Mouse (Mus musculus): ENCODE results near the gene Papss1.
A peak's percentile ranks its signal among the peaks of the same experiment; 100 is the strongest.

Gene Papss1

DNA sequence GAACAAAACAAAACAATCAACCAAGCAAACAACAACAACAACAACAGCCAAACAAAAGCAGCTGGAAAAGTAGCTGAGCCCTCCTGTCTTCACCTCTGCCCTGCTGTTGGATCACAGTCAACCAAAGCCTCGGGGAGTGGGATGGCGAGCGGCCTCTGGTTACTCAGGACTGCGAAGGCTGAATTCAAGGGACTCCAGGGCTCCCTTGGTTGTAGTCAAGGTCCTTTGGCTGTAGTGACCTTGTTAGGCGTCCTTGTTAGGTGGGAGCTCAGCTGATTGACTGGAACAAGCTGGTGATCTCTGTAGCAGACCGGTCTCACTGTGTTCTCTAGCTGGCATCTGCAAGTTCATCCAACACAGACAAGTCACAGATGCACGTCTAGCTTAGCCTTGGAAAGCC, 16.5 kb downstream of the Papss1 start:
- no peak for DNase-seq (ENCODE audit: low read depth, low spot score)

DNA sequence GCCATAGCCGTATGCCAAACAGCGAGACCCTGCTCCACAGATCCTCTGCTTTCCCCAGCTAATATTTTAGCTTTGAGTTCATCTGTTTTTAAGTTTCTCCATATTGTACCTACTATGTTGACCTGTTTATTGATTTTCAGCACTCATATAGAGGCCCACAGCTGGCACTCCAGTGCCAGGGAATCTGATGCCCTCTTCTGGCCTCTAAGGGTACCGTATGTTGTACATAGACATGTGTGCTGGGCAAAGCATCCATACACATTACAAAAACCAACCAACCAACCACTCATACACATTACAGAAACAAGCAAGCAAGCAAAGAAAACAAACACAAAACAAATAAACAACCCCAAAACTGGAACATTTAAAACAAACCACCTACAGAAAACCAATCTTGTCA, 22.2 kb downstream of the Papss1 start:
- DNase-seq (ENCODE audit: low read depth, low spot score): no peak

GRCm38 (mm10) chr3:131587959-131588358, 23.4 kb downstream of the Papss1 start:
- no peak for DNase-seq (ENCODE audit: low read depth, low spot score)

- DNase-seq (ENCODE audit: low read depth, low spot score): peak; percentile 29
These were observed 28.7 kb downstream of the Papss1 start for GRCm38 (mm10) chr3:131593143-131593798.

DNA sequence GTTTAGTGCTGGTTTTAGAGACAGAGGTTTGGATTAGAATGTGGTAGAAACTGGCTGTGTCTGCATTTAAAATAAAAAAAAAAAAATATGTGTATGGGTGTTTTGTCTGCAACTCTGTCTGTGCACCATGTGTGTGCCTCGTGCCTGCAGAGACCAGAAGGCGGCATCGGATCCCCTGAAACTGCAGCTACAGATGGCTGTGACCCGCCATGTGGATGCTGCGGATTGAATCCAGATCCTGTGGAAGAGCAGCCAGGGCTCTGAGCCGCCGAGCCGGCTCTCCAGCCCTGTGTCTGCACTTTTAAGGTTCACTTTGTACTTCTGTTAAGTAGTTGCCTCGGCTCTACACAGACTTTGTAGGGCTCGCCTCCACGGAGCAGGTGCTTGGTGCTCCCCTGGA, 29.8 kb downstream of the Papss1 start:
- DNase-seq (ENCODE audit: low read depth, low spot score): no peak

GRCm38 (mm10) chr3:131595546-131596245, 31.1 kb downstream of the Papss1 start:
- no peak for DNase-seq (ENCODE audit: low read depth, low spot score)

DNA sequence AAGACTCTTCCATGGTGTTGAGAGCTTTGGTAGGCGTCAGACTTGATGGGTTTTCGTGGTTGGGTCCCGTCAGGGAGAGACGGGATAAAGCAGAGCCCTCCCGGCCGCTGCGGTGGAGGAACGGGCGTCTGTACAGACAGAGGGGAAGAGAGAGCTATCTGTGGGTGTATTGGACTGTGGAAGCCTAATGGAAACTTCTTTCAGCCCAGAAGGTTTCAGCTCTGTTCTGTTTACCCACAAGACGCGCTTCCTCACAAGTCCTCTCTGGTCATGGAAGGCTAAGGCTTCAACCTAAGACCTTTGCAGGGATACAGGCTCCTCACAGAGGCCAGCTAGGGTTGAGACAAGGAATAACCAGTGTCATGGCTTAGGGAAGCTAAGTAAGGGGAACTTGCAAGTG, 36.2 kb downstream of the Papss1 start:
- no peak for DNase-seq (ENCODE audit: low read depth, low spot score)

GRCm38 (mm10) chr3:131601366-131601765, 36.8 kb downstream of the Papss1 start:
- DNase-seq (ENCODE audit: low read depth, low spot score): no peak

DNA sequence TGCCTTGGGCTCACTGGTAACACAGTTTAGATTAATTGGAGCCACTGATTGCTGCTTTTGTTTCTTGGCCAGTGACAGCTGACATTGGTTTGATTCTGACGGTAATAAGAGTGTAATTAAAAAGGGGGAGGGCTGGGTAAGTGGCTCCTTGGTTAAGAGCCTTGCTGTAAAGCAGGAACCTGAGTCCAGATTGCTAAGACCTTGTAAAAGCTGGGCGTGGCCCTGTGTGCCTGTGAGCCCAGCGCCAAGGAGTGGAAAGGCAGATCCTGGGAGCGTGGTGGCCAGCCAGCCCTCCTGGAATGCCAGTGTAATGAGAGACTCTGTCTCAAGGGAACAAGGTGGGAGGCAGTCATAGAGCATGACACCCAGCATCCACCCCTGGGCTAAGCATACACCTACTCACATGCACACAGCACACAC, 38.4 kb downstream of the Papss1 start:
- no peak for DNase-seq (ENCODE audit: low read depth, low spot score)

DNA sequence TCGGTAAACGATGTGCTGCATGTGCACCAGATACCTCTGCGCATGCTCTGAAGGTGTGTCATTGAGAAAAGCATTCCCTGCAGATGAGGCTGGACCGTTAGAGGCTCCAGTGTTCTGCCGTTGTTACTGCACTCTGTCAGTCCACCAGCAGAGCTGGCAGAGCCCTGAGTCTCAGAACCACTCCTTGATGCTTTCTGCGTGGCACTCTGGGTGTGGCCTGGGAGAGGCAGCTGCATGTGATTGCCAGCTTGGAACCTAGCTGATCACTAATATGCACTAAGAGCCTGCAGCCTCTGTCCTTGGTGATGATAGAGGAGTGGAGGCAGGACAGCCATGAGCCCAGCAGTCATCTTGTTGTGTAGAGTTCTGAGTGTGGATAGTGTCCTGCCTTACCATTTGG, 43.5 kb downstream of the Papss1 start:
- DNase-seq (ENCODE audit: low read depth, low spot score): no peak

- no peak for DNase-seq (ENCODE audit: low read depth, low spot score)
These were observed 45.1 kb downstream of the Papss1 start for GRCm38 (mm10) chr3:131609651-131610050.

GRCm38 (mm10) chr3:131610595-131610994, 46.0 kb downstream of the Papss1 start:
- DNase-seq (ENCODE audit: low read depth, low spot score): no peak

DNA sequence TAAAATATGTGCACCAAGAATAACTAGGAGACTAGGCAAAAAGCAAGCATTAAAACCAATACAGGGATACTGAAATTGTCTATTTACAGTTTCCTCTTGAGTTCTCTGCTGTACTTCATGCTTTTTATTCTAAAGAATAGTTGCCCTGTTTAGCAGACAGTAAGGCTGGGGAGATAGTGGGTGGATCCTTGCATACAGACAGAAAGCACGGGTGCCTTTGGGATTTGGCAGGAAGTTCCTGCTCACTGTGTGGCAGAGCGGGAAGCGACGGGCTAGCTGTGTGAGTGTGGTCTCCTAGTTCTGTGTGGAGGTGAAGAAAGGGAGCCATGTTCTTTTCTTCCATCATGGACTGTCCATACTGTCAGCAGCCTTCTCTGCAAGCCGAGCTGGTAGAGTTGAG, 48.3 kb downstream of the Papss1 start:
- DNase-seq (ENCODE audit: low read depth, low spot score): no peak

DNA sequence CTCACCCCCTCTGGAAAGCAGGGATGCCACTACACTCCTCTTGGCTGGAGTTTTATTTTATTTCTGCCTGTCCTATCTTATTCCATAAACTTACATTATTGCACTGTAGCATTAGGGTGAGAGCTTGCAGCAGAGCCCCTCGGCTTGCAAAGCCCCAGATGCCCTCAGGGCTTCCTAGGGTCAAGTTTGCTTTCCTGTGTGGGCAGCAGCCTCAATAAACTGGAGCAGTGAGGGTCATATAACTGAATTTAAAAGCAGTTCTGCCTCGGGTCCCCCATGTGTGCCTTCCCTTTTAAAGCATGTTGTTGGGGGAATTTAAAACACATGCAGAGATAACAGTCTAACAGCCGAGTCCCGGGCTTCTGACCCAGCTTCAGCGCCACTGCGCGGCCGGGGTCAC, 49.5 kb downstream of the Papss1 start:
- peak; percentile 54 for DNase-seq (ENCODE audit: low read depth, low spot score)

- DNase-seq (ENCODE audit: low read depth, low spot score): no peak
These were observed 54.2 kb downstream of the Papss1 start for GRCm38 (mm10) chr3:131618580-131619338.

DNA sequence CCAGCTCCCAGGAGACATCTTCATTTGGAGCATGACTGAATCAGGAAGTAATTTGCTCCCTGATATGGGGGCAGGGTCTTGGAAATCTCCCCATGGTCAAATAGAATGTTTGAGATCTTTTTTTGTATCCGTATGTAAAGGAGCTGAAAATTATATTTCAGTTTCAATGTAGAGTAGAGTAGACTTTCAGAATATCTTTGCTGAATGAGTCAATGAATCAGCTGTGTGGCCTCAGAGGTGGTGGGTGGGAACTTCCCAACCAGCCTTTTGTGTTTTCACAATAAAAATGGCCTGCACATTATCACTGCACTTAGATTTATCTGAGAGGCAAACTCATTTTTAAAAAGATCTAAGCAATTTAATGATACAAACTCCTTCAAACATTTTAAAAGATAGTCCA, 58.6 kb downstream of the Papss1 start:
- no peak for DNase-seq (ENCODE audit: low read depth, low spot score)

DNA sequence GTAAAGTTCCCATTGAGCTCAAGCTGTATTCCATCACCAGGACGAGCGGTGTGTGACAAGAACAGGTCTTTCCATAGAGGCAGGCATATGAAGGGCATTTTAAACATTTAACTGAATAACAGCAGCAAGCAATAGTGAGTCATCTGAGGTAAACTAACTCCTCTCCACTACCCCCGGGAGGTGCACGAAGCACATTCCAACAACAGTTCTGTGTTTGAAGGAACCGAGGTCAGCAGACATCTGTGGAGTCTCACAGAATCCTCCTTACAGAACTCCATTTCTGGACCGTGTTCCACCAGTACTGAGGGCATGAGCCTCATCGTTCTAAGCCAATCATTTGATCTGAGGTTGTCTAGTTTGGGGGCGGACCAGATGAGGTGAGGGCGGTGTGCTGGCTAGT, 59.5 kb downstream of the Papss1 start:
- DNase-seq (ENCODE audit: low read depth, low spot score): no peak

DNA sequence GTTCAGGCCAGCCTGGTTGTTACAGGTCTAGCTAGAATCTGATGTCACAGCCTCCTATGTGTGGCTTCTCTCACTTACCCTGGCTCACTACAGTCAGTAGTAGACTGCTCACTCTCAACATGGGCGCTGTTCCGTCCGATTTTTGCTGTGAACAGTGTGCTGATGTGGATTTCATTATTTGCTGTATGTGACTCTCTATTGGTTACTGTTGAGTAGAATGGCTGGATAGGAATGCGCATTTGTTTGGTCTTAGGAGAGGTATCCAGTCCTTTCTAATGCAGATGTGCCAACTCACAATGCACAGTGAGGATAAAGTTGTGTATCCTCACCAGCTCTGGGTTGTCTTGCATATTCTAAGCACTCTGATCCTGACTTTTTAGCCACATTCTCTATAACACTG, 62.9 kb downstream of the Papss1 start:
- DNase-seq (ENCODE audit: low read depth, low spot score): no peak

DNA sequence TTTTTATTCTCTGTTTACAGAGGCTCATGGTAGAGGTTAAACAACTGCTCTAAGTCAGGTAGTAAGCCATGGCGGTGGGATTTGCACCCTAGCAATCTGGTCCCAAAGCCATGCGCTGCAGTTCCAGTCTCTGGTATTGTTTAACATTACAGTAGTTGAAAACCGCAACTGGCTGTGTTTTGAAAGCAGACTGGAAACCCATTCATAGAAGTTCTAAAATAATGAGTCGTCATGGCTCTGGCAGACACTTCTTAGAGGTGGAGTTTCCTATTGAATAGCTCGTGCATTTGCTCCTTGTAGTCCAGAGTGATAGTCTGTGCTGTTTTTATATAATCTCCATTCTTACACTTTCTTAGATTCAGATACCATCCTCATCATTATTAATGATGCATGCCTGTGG, 63.7 kb downstream of the Papss1 start:
- no peak for DNase-seq (ENCODE audit: low read depth, low spot score)

DNA sequence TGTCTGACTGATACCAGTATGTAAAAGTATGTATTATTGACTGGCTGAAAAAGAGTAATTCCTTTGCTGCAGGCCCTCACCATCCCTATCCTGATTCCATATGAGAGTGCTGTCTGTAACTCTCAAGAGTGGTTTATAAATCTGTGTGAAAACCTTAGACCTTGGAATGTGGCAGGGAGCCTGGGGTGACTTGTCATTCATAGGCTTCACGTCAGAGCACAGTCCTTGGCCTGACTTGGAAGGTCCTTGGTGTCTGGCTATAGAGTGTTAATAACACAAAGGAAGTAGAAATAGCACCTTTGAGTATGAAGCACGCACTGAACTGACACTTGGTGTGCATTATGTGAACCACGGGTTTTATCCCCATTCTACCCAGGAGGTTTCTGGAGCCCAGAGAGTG, 64.4 kb downstream of the Papss1 start:
- no peak for DNase-seq (ENCODE audit: low read depth, low spot score)

- no peak for DNase-seq (ENCODE audit: low read depth, low spot score)
These were observed 66.1 kb downstream of the Papss1 start for GRCm38 (mm10) chr3:131630407-131631317.
